Mouse (Mus musculus) embryo, embryonic 9.5 days (tissue): Measurements from ENCODE around the gene Gm21119.
"Not testable (repeated sequence)": the region's sequence is repeated elsewhere in the genome, so short reads cannot be mapped to it uniquely, and the experiment has no call there.

Experiments used
- DNase-seq: peaks from one replicate; pipeline ENCODE4 v3.0.0-alpha.2; 2017; ENCODE audit errors: extremely low spot score

Gm21119 gene

DNA sequence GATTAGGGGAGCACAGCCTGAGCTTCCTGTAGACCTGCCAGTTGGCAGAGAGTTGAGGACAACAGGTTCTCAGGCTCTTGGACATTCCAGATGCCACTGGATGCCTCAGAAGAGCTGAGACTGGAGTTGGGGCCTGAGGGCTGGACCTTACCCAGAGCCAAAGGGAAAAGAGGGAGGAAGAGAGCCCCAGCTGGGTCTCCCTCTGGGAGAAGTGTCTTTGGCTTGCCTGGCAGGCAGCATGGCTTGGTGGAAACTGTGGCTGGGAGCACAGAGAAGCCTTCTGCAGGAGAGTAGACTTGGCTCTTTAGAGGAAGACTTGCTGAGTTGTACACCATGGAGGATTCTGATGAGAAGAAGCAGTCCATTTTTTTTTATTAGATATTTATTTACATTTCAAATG lies 38.3 kb downstream of the Gm21119 start:
- not testable (repeated sequence) for DNase-seq

GRCm38 (mm10) chr8:20678418-20678817 lies 63.7 kb downstream of the Gm21119 start:
- not testable (repeated sequence) for DNase-seq
